Mouse (Mus musculus): ENCODE results near the gene Hacd1.

DNA sequence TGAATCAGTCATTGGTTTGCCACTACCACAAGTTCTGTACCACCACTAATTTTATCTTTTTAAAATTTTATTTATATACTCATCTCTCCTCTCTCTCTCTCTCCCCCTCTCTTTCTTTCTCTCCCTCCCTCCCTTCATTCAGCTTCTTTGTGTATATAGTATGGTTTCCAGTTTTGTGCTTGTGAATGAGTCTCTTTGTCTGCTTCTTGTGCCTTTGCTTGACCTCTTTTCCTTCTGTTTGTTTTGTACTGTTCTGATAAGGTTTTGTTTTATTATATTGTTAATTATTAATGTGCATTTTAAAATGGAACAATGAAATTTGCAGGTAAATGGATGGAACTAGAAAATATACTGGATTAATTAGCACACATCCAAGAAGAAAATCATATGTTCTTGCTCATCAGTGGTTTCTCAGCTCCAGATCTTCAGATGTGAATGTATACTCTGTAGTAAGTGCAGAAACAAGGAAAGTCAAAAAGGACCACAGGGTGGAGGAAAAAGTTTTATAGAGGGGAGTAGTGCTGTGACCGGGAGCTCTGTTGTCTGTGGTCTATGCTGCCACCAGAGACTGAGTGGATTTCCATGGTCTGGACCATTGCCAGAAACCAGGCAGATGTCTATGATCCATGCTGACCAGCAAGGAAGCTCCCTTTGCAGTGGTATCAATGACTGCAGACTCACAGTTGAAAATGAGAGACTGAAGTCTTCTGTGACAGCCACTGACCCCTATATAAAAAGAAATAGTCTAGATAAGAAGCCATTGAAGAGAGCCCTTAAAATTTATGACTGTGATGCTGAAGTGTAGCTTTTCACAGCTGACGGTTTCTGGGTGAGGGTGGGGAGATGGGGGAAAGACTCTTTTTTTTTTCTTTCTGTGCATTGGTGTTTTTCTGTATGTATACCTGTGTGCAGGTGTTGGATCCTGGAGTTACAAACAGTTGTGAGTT is 10.0 kb upstream of the Hacd1 start:
- TF ChIP-seq EP300 (IDR thresholded peaks at IDR 0.05) = no peak
- no peak for TF ChIP-seq CTCF (IDR thresholded peaks at IDR 0.05)
